Mouse (Mus musculus) embryonic fibroblast, embryonic 13.5 days (primary cell): ENCODE results near the gene Kcnh5. TPM values are rescaled to one million over a fixed set of nuclear protein-coding genes. Genes with fewer than 3 reads are reported as not detected.

Experiments
- H3K27ac ChIP-seq: 2 replicates; pipeline ENCODE4 v1.5.1; 2012; ENCODE audit warnings: low read length, control low read depth, inconsistent platforms; ENCODE audit not compliant: insufficient read depth
- H3K4me1 ChIP-seq: 2 replicates; pipeline ENCODE4 v1.6.1; 2011; ENCODE audit warnings: low read length; ENCODE audit not compliant: control insufficient read depth, insufficient read depth
- H3K4me3 ChIP-seq: 2 replicates; pipeline ENCODE4 v1.5.1; 2011; ENCODE audit warnings: mild to moderate bottlenecking, control low read depth, low read length; ENCODE audit not compliant: insufficient read depth
- CTCF ChIP-seq: IDR thresholded peaks from 2 replicates; pipeline ENCODE4 v1.5.1; 2011; ENCODE audit warnings: mild to moderate bottlenecking, control low read depth, low read length, moderate library complexity, borderline replicate concordance; ENCODE audit not compliant: insufficient read depth
- POLR2A ChIP-seq: IDR thresholded peaks from 2 replicates; pipeline ENCODE4 v1.6.1; 2011; ENCODE audit warnings: low read depth, mild to moderate bottlenecking, control low read depth, low read length, moderate library complexity
- polyA plus RNA-seq: library from polyadenylated mRNA; stranded (reverse); fragments of >200 nt; gene quantifications from 2 replicates; pipeline ENCODE4 v1.2.4, GENCODE M21; 2011; ENCODE audit warnings: low read depth; ENCODE audit not compliant: missing spikeins, insufficient read length

Kcnh5 gene
- polyA plus RNA-seq, 1 experiment = 0.12 TPM

- TF ChIP-seq CTCF (no peak), POLR2A (no peak)
- Histone ChIP-seq H3K4me3 (no peak overlapping the region), H3K4me1 (no peaks in the 10 kb centered on the region), H3K27ac (no peak overlapping the region)
Measured at GRCm38 (mm10) chr12:75091921-75092320, 85.2 kb downstream of the Kcnh5 start.

GRCm38 (mm10) chr12:75090957-75091356 is 86.2 kb downstream of the Kcnh5 start:
- no peaks in the 10 kb centered on the region for H3K4me1 ChIP-seq
- no peak overlapping the region for H3K27ac ChIP-seq
- TF ChIP-seq CTCF = no peak
- no peak for TF ChIP-seq POLR2A
- no peak overlapping the region for H3K4me3 ChIP-seq

DNA sequence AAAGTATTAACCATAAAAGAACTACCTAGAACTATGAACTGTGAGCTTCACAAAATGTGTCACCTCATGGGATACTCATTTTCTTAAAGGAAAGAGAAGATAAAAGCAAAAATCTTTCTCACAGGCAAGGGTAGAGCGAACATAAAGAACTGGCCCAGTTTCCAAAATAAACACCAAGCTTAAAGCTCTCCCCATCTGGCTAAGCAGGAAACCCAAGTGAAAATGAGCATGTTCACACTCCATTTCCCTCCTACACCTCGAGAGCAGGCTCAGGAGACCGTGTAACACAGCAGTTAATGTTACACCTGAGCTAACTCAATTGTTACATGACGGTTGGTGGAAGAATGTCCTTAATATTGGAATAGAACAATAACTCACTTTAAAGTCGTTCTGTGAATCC is 100.0 kb downstream of the Kcnh5 start:
- Histone ChIP-seq H3K27ac (no peak overlapping the region), H3K4me1 (no peaks in the 10 kb centered on the region), H3K4me3 (no peak overlapping the region)
- TF ChIP-seq POLR2A (no peak), CTCF (no peak)

DNA sequence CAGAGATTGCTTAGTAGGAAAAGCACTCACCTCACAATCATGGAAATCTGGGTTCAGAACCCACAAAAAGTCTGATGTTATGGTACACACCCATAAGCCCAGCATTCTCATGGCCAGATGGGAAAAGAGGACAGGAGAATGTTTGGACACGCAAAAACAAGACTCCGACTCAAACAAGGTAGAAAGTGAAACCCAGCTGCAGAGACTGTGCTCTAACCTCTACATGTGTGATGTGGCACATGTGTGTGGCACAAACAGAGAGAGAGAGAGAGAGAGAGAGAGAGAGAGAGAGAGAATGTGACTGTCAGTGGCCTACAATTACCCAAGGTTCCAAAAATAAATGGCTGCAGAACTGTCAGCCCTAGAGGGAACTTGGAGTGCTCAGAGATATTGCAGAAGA is 106.1 kb downstream of the Kcnh5 start:
- Histone ChIP-seq H3K4me3 (no peak overlapping the region), H3K4me1 (no peaks in the 10 kb centered on the region)
- TF ChIP-seq CTCF (no peak), POLR2A (no peak)

DNA sequence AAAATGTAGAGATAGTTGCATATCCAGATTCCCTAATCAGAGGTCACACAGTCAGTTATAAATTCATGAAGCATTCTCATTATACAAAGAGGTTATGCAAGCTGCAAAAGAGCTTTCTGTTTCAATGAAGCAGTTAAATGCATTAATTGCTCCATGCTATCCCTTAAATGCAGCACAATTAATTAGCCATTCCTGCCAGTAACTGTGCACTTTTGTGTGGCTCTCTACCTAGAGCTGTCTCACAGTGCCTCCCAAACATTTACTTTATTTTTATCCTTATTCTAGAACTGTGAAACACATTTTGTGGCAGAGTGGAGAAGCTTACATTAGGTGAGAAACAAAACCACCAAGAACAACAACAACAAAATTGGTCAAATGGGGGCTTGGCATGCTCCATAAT is 114.6 kb downstream of the Kcnh5 start:
- Histone ChIP-seq H3K4me3 (no peak overlapping the region), H3K27ac (no peak overlapping the region), H3K4me1 (no peaks in the 10 kb centered on the region; the same call in 1 of the 2 replicates)
- TF ChIP-seq CTCF = no peak
- no peak for TF ChIP-seq POLR2A

More for the DNA sequence above, 106.1 kb downstream of the Kcnh5 start:
- H3K27ac ChIP-seq = no peak overlapping the region

DNA sequence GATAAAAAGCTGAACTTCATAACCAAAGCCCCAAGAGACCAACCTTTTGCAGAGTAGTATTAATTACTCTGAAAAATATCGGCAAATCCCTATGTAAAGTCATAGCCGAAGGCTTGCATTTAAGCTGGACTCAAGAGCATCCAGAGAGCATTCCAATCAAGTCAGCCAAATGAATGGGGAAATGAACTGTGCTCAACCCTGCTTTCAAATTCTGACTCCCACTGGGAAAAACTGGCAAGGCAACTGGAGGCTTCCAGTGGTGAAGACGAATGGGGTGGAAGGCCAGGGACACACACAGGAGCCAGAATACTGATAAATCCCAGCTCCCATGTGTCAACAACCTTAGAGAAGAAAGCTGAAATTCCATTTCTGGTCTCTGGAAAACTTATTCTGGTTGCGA is 115.4 kb downstream of the Kcnh5 start:
- TF ChIP-seq POLR2A (no peak), CTCF (no peak)
- Histone ChIP-seq H3K4me1 (no peaks in the 10 kb centered on the region; the same call in 1 of the 2 replicates), H3K4me3 (no peak overlapping the region), H3K27ac (no peak overlapping the region)

DNA sequence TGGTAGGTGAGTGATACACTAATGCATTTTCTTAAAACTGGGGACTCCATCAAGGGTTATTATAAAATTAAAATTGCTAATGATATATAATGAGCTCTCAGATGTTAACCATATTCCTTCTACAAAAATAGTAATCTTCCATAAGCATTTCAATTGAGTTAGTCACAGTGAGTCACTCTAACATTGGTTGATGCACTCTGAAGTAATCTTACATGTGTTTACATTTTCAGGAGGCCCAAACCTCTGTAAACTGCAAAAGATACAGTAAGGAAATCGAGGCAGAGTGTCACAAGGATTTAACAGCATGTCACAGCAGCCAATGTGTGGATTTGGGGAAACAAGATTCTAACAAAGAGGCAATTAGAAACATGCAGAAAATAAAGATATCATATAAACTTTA is 123.4 kb downstream of the Kcnh5 start:
- TF ChIP-seq POLR2A (no peak), CTCF (no peak)
- Histone ChIP-seq H3K4me3 (no peak overlapping the region), H3K4me1 (no peaks in the 10 kb centered on the region; the same call in 1 of the 2 replicates), H3K27ac (no peak overlapping the region)

DNA sequence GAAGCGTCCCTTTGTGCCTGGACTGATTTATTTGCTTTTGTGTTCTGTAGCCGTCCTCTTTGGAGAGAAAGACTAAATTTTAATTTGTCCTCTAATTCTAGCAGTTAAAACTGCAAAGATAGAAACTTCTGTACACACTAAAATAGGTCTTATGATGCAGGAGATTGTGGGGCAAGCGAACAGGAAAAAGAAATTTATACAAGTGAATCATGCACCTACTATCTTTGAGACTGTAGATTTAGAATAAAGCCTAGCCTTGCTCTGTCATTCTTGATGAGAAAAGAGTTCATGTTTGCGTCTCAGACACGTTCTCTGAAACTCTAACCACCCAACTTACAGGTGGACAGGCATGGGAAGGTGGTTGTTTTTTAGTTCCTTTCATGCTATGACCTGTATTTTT is 140.4 kb downstream of the Kcnh5 start:
- no peak overlapping the region for H3K27ac ChIP-seq
- H3K4me1 ChIP-seq = no peaks in the 10 kb centered on the region
- H3K4me3 ChIP-seq = no peak overlapping the region
- TF ChIP-seq CTCF (no peak), POLR2A (no peak)

GRCm38 (mm10) chr12:75031970-75032864 is 144.9 kb downstream of the Kcnh5 start:
- Histone ChIP-seq H3K4me1 (no peaks in the 10 kb centered on the region), H3K27ac (no peak overlapping the region), H3K4me3 (no peak overlapping the region)
- no peak for TF ChIP-seq POLR2A
- no peak for TF ChIP-seq CTCF

DNA sequence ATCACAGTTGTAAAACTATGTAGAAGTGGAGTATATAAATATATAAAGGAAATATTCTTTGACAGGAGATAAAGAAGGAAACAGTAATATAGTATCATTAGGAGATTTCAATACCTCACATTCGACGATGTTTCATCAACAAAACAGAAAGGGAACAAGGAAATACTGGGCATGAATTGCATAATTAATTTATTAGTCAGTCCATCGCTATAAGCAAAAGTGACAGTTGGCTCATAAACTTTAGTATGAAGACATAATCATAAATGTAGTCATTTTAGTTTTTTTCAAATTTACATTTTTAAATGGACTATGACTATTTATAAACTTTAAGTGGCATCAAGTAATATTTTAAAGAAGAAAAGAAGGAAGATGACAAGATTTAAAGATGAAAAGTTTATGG is 205.9 kb downstream of the Kcnh5 start:
- Histone ChIP-seq H3K4me1 (peaks cover 3% of the 10 kb centered on the region; the same call in 1 of the 2 replicates), H3K27ac (no peak overlapping the region), H3K4me3 (no peak overlapping the region)
- TF ChIP-seq POLR2A (no peak), CTCF (no peak)
